Mouse (Mus musculus): ENCODE results near the gene Fam19a1. TPM values are rescaled to one million over a fixed set of nuclear protein-coding genes. Genes with fewer than 3 reads are reported as not detected.

The Fam19a1 gene
- polyA plus RNA-seq, 1 experiment from 2014 or later, result 4.4 TPM

GRCm38 (mm10) chr6:96447466-96447865, 334.5 kb downstream of the Fam19a1 start:
- H3K27ac ChIP-seq, result no peak overlapping the region
- no peak overlapping the region for H3K4me2 ChIP-seq
- no peaks in the 10 kb centered on the region for H3K9me3 ChIP-seq (replicated peaks)
- H3K27me3 ChIP-seq, result no peaks in the 10 kb centered on the region
- no peak overlapping the region for H3K4me3 ChIP-seq (replicated peaks)
- no peak overlapping the region for H3K9ac ChIP-seq
- H3K36me3 ChIP-seq, result no peaks in the 10 kb centered on the region
- no peak for ATAC-seq (replicated peaks; ENCODE audit: low FRiP score)
- no peaks in the 10 kb centered on the region for H3K4me1 ChIP-seq
- WGBS, result 87% methylated on average over 4 of the region's 4 CpGs

GRCm38 (mm10) chr6:96456266-96456665, 343.3 kb downstream of the Fam19a1 start:
- Histone ChIP-seq H3K4me1 (peaks cover 7% of the 10 kb centered on the region), H3K27ac (no peak overlapping the region), H3K27me3 (no peaks in the 10 kb centered on the region), H3K4me2 (no peak overlapping the region), H3K9ac (no peak overlapping the region), H3K4me3 (replicated peaks) (no peak overlapping the region), H3K9me3 (replicated peaks) (no peaks in the 10 kb centered on the region), H3K36me3 (no peaks in the 10 kb centered on the region)
- 68% methylated on average over 1 of the region's 1 CpGs for WGBS
- no peak for ATAC-seq (replicated peaks; ENCODE audit: low FRiP score)

GRCm38 (mm10) chr6:96457590-96458259, 344.8 kb downstream of the Fam19a1 start:
- ATAC-seq (replicated peaks; ENCODE audit: low FRiP score), result peak; percentile 83
- H3K9ac ChIP-seq, result no peak overlapping the region
- WGBS, result 31% methylated on average over 6 of the region's 6 CpGs
- no peaks in the 10 kb centered on the region for H3K9me3 ChIP-seq (replicated peaks)
- no peaks in the 10 kb centered on the region for H3K27me3 ChIP-seq
- no peaks in the 10 kb centered on the region for H3K36me3 ChIP-seq
- peaks cover 7% of the 10 kb centered on the region for H3K4me1 ChIP-seq
- H3K4me2 ChIP-seq, result no peak overlapping the region
- no peak overlapping the region for H3K4me3 ChIP-seq (replicated peaks)
- H3K27ac ChIP-seq, result 0 out of 2 replicates have a peak overlapping the region, but pooled peaks have one; percentile 45

DNA sequence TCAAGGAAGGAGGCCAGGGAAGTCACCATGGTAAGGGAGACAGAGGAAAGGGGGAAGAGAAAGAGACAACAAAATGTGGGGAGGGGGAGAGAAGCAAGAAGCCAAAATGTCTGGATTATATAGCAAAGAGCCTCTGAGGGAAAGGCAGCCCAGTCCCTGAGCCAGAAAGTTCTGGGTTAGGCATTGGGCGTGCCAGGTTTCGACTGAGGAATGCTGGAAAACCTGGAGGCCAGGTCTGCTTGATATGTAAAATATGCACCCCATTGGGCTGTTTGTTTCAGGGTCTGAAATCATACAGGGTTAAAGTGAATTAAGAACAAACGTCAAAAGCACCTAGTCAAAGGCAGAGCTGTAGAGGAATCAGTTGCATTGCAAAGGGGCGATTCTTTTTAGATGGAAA, 346.1 kb downstream of the Fam19a1 start:
- WGBS, result 72% methylated on average over 4 of the region's 4 CpGs
- ATAC-seq (replicated peaks; ENCODE audit: low FRiP score), result no peak
- no peaks in the 10 kb centered on the region for H3K9me3 ChIP-seq (replicated peaks)
- no peaks in the 10 kb centered on the region for H3K36me3 ChIP-seq
- no peak overlapping the region for H3K27ac ChIP-seq
- no peak overlapping the region for H3K4me3 ChIP-seq (replicated peaks)
- H3K9ac ChIP-seq, result no peak overlapping the region
- H3K27me3 ChIP-seq, result no peaks in the 10 kb centered on the region
- H3K4me1 ChIP-seq, result peaks cover 7% of the 10 kb centered on the region
- no peak overlapping the region for H3K4me2 ChIP-seq

GRCm38 (mm10) chr6:96499464-96499863, 386.5 kb downstream of the Fam19a1 start:
- Histone ChIP-seq H3K4me1 (no peaks in the 10 kb centered on the region), H3K9me3 (replicated peaks) (no peaks in the 10 kb centered on the region), H3K4me2 (no peak overlapping the region), H3K27me3 (no peaks in the 10 kb centered on the region), H3K4me3 (replicated peaks) (no peak overlapping the region), H3K9ac (no peak overlapping the region), H3K36me3 (no peaks in the 10 kb centered on the region), H3K27ac (no peak overlapping the region)
- WGBS, result 39% methylated on average over 5 of the region's 5 CpGs
- ATAC-seq (replicated peaks; ENCODE audit: low FRiP score), result peak; percentile 33

- H3K9me3 ChIP-seq (replicated peaks), result no peaks in the 10 kb centered on the region
- WGBS, result 81% methylated on average over 2 of the region's 2 CpGs
- no peak for ATAC-seq (replicated peaks; ENCODE audit: low FRiP score)
Observed at GRCm38 (mm10) chr6:96541600-96541999, 428.6 kb downstream of the Fam19a1 start.

DNA sequence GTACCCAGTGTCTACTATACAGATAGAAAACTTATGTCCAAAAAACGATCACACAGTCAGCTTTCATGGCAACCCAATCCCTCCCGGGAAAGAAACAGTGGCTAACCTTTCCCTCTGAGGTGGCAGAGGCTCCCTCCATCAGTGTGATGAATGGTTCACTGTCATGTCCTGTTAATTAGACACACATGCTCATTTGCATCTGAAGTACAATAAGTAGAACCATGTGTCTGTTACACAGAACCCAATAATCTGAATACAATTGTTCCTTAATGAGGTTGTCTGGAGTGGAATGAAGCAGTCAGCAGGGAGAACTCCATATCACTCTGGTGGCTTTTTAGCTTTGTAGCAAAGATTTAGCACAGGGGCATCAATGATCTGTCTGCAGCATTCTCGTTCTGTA, 431.9 kb downstream of the Fam19a1 start:
- H3K9ac ChIP-seq, result no peak overlapping the region
- WGBS, result 30% methylated on average over 3 of the region's 3 CpGs
- no peaks in the 10 kb centered on the region for H3K27me3 ChIP-seq
- H3K4me1 ChIP-seq, result no peaks in the 10 kb centered on the region
- H3K4me3 ChIP-seq (replicated peaks), result no peak overlapping the region
- no peaks in the 10 kb centered on the region for H3K9me3 ChIP-seq (replicated peaks)
- no peak overlapping the region for H3K27ac ChIP-seq
- H3K4me2 ChIP-seq, result no peak overlapping the region
- ATAC-seq (replicated peaks; ENCODE audit: low FRiP score), result no peak
- H3K36me3 ChIP-seq, result no peaks in the 10 kb centered on the region

More at GRCm38 (mm10) chr6:96541600-96541999, 428.6 kb downstream of the Fam19a1 start:
- no peaks in the 10 kb centered on the region for H3K4me1 ChIP-seq
- no peaks in the 10 kb centered on the region for H3K27me3 ChIP-seq
- no peak overlapping the region for H3K4me3 ChIP-seq (replicated peaks)
- no peaks in the 10 kb centered on the region for H3K36me3 ChIP-seq
- H3K27ac ChIP-seq, result no peak overlapping the region
- H3K9ac ChIP-seq, result no peak overlapping the region
- no peak overlapping the region for H3K4me2 ChIP-seq

- WGBS, result 90% methylated on average over 4 of the region's 4 CpGs
- no peak overlapping the region for H3K27ac ChIP-seq
- no peak for ATAC-seq (replicated peaks; ENCODE audit: low FRiP score)
- no peak overlapping the region for H3K4me3 ChIP-seq (replicated peaks)
- H3K4me2 ChIP-seq, result no peak overlapping the region
- no peaks in the 10 kb centered on the region for H3K4me1 ChIP-seq
- no peak overlapping the region for H3K9ac ChIP-seq
- no peaks in the 10 kb centered on the region for H3K27me3 ChIP-seq
- no peaks in the 10 kb centered on the region for H3K36me3 ChIP-seq
- no peaks in the 10 kb centered on the region for H3K9me3 ChIP-seq (replicated peaks)
Observed at GRCm38 (mm10) chr6:96550431-96550830, 437.5 kb downstream of the Fam19a1 start.

GRCm38 (mm10) chr6:96578649-96579048, 465.7 kb downstream of the Fam19a1 start:
- WGBS, result 67% methylated on average over 5 of the region's 5 CpGs
- no peak for ATAC-seq (replicated peaks; ENCODE audit: low FRiP score)

DNA sequence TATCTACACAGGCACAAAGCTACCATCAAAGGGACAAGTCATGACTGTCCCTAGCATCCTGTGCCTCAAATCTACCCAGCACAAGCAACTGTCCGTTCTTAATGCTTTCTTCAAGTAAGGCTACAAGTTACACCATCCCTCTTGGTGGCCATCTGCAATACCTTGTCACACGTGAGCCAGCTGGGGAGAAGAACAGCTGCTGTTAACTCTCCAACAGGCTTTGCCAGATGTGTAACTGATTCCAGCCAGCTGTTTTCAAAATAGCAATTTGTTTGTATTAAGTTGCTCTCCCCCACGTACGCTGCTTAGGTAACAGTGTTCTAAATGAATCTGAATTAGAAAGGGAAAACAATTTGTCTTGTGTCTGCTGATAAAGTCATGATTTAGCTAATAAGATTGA, 467.8 kb downstream of the Fam19a1 start:
- Histone ChIP-seq H3K9me3 (replicated peaks) (no peaks in the 10 kb centered on the region), H3K4me1 (no peaks in the 10 kb centered on the region), H3K27me3 (no peaks in the 10 kb centered on the region), H3K27ac (no peak overlapping the region), H3K4me2 (no peak overlapping the region), H3K9ac (no peak overlapping the region), H3K36me3 (no peaks in the 10 kb centered on the region), H3K4me3 (replicated peaks) (no peak overlapping the region)
- no peak for ATAC-seq (replicated peaks; ENCODE audit: low FRiP score)
- WGBS, result 53% methylated on average over 4 of the region's 4 CpGs

More at GRCm38 (mm10) chr6:96578649-96579048, 465.7 kb downstream of the Fam19a1 start:
- Histone ChIP-seq H3K4me2 (no peak overlapping the region), H3K9me3 (replicated peaks) (no peaks in the 10 kb centered on the region), H3K27me3 (no peaks in the 10 kb centered on the region), H3K4me3 (replicated peaks) (no peak overlapping the region), H3K27ac (no peak overlapping the region), H3K9ac (no peak overlapping the region), H3K36me3 (no peaks in the 10 kb centered on the region), H3K4me1 (no peaks in the 10 kb centered on the region)

- Histone ChIP-seq H3K27me3 (no peaks in the 10 kb centered on the region), H3K27ac (no peak overlapping the region), H3K4me1 (no peaks in the 10 kb centered on the region), H3K4me3 (replicated peaks) (no peak overlapping the region), H3K9me3 (replicated peaks) (no peaks in the 10 kb centered on the region), H3K9ac (no peak overlapping the region), H3K36me3 (no peaks in the 10 kb centered on the region), H3K4me2 (no peak overlapping the region)
- WGBS, result 61% methylated on average over 3 of the region's 3 CpGs
- no peak for ATAC-seq (replicated peaks; ENCODE audit: low FRiP score)
Observed at GRCm38 (mm10) chr6:96581187-96581586, 468.2 kb downstream of the Fam19a1 start.

DNA sequence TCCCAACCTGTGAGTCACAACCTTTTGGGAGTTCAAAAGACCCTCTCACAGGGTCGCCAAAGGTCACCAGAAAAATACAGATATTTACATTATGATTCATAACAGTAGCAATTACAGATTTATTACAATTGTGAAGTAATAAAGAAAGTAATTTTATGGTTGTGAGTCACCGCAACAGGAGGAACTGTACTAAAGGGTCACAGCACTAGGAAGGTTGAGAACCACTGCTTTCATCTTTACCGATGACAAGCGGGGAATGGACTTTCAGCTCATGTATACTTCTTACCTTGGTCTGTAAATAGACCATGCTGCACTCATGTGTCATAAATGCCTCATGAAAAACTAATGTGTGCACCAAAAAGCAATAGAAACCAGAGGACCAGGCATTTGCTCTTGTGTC, 474.5 kb downstream of the Fam19a1 start:
- no peaks in the 10 kb centered on the region for H3K27me3 ChIP-seq
- no peak overlapping the region for H3K27ac ChIP-seq
- no peak overlapping the region for H3K9ac ChIP-seq
- no peaks in the 10 kb centered on the region for H3K9me3 ChIP-seq (replicated peaks)
- no peaks in the 10 kb centered on the region for H3K36me3 ChIP-seq
- no peaks in the 10 kb centered on the region for H3K4me1 ChIP-seq
- 86% methylated on average over 4 of the region's 4 CpGs for WGBS
- no peak for ATAC-seq (replicated peaks; ENCODE audit: low FRiP score)
- H3K4me3 ChIP-seq (replicated peaks), result no peak overlapping the region
- H3K4me2 ChIP-seq, result no peak overlapping the region

DNA sequence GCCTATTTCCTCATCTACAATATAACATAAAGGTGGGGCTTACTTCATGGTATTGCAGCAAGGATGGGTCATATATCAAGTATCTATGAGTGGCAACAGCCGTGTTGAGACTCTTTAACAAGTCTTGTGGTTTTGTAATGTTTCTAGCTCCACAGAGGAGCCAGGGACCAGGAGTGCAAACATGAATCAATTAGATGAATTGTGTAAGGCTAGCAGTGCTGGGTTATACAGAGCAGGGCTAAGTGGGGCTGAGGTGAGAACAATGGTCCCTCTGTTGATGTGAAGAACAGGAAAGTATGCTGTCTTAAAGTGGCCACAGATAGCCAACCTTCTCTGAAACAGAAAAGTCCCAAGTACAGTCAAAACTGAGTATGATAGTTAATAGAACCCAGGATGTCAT, 480.1 kb downstream of the Fam19a1 start:
- H3K27me3 ChIP-seq, result no peaks in the 10 kb centered on the region
- no peaks in the 10 kb centered on the region for H3K4me1 ChIP-seq
- H3K36me3 ChIP-seq, result no peaks in the 10 kb centered on the region
- no peak for ATAC-seq (replicated peaks; ENCODE audit: low FRiP score)
- no peak overlapping the region for H3K4me3 ChIP-seq (replicated peaks)
- no peaks in the 10 kb centered on the region for H3K9me3 ChIP-seq (replicated peaks)
- no peak overlapping the region for H3K27ac ChIP-seq
- H3K9ac ChIP-seq, result no peak overlapping the region
- 66% methylated on average over 1 of the region's 1 CpGs for WGBS
- H3K4me2 ChIP-seq, result no peak overlapping the region
